Mouse (Mus musculus) MEL (cell line): Measurements from ENCODE around the gene Aqr. TPM values are rescaled to one million over a fixed set of nuclear protein-coding genes. Genes with fewer than 3 reads are reported as not detected.

Experiments
- DNase-seq: peaks from one replicate; pipeline ENCODE4 v3.0.0; 2011; ENCODE audit warnings: low read depth, low spot score
- H3K27ac ChIP-seq: 2 replicates; pipeline ENCODE4 v1.5.1; 2012; ENCODE audit warnings: low read depth, mild to moderate bottlenecking, control low read depth, low read length, moderate library complexity; ENCODE audit not compliant: control insufficient read depth
- H3K27me3 ChIP-seq, 2 experiments: fragments of 150-350 bp in 1 of 2; sonication (generic) in 1 of 2; 2 replicates each; pipeline ENCODE4 v1.6.1; 2012; ENCODE audit warnings: low read length in 2 of 2, mild to moderate bottlenecking in 2 of 2, improper control_type of control experiment in 1 of 2, moderate library complexity in 1 of 2; ENCODE audit not compliant: insufficient read depth in 2 of 2, control insufficient read depth in 1 of 2
- H3K36me3 ChIP-seq, 2 experiments: 2 replicates each; pipeline ENCODE4 v1.6.1; 2012 to 2014; ENCODE audit warnings: low read length in 2 of 2, improper control_type of control experiment in 1 of 2, inconsistent platforms in 1 of 2, mild to moderate bottlenecking in 1 of 2; ENCODE audit not compliant: insufficient read depth in 2 of 2, control insufficient read depth in 1 of 2
- H3K4me1 ChIP-seq, 2 experiments: fragments of 150-350 bp in 1 of 2; sonication (generic) in 1 of 2; 2 replicates each; pipeline ENCODE4 v1.6.1; 2012; ENCODE audit warnings: low read length in 2 of 2, improper control_type of control experiment in 1 of 2, mild to moderate bottlenecking in 1 of 2; ENCODE audit not compliant: insufficient read depth in 2 of 2, control insufficient read depth in 1 of 2
- H3K4me3 ChIP-seq, 2 experiments: fragments of 150-350 bp in 1 of 2; sonication (generic) in 1 of 2; 2 replicates each; pipeline ENCODE4 v1.5.1; 2012; ENCODE audit warnings: low read depth in 2 of 2, low read length in 2 of 2, mild to moderate bottlenecking in 2 of 2, moderate library complexity in 2 of 2, control low read depth in 1 of 2, improper control_type of control experiment in 1 of 2; ENCODE audit not compliant: control insufficient read depth in 1 of 2, insufficient read depth in 1 of 2
- H3K79me2 ChIP-seq: 2 replicates; pipeline ENCODE4 v1.6.1; 2012; ENCODE audit warnings: mild to moderate bottlenecking, low read length, moderate library complexity; ENCODE audit not compliant: control insufficient read depth, poor library complexity, insufficient read depth
- H3K9ac ChIP-seq: 2 replicates; pipeline ENCODE4 v1.6.1; 2012; ENCODE audit warnings: low read depth, mild to moderate bottlenecking, control low read depth, low read length, moderate library complexity; ENCODE audit not compliant: control insufficient read depth, poor library complexity, severe bottlenecking
- H3K9me3 ChIP-seq: fragments of 150-350 bp; sonication (generic); replicated peaks from 2 replicates; pipeline ENCODE4 v1.6.1; 2012; ENCODE audit warnings: mild to moderate bottlenecking, low read length, improper control_type of control experiment, moderate library complexity; ENCODE audit not compliant: insufficient read depth
- BHLHE40 ChIP-seq: IDR thresholded peaks from 2 replicates; pipeline ENCODE4 v1.6.1; 2012; ENCODE audit warnings: low read depth, mild to moderate bottlenecking, inconsistent platforms, low read length, improper control_type of control experiment, borderline replicate concordance
- CTCF ChIP-seq, 3 experiments: IDR thresholded peaks in 2 of 3; conservative IDR thresholded peaks in 1 of 3; 2 replicates each; pipeline ENCODE4 v1.5.1; 2011 to 2012; ENCODE audit warnings: low read length in 3 of 3, low read depth in 2 of 3, mild to moderate bottlenecking in 2 of 3, improper control_type of control experiment in 1 of 3, inconsistent platforms in 1 of 3, mixed read lengths in 1 of 3, moderate library complexity in 1 of 3; ENCODE audit not compliant: control insufficient read depth in 1 of 3, insufficient read depth in 1 of 3, poor library complexity in 1 of 3, severe bottlenecking in 1 of 3
- E2F4 ChIP-seq: IDR thresholded peaks from 2 replicates; pipeline ENCODE4 v1.6.1; 2011; ENCODE audit warnings: low read depth, low read length, improper control_type of control experiment, borderline replicate concordance
- ELF1 ChIP-seq: IDR thresholded peaks from 2 replicates; pipeline ENCODE4 v1.6.1; 2014; ENCODE audit warnings: low read depth, mild to moderate bottlenecking, inconsistent platforms, low read length, improper control_type of control experiment, moderate library complexity
- EP300 ChIP-seq, 2 experiments: IDR thresholded peaks; 2 replicates each; pipeline ENCODE4 v1.6.1; 2011; ENCODE audit warnings: improper control_type of control experiment in 2 of 2, low read length in 2 of 2, low read depth in 1 of 2, mild to moderate bottlenecking in 1 of 2
- ETS1 ChIP-seq: IDR thresholded peaks from 2 replicates; pipeline ENCODE4 v1.6.1; 2012; ENCODE audit warnings: low read depth, mild to moderate bottlenecking, inconsistent platforms, low read length, improper control_type of control experiment, moderate library complexity
- GABPA ChIP-seq: IDR thresholded peaks from 2 replicates; pipeline ENCODE4 v1.6.1; 2012; ENCODE audit warnings: low read depth, mild to moderate bottlenecking, inconsistent platforms, low read length, improper control_type of control experiment, moderate library complexity
- GATA1 ChIP-seq: IDR thresholded peaks from 2 replicates; pipeline ENCODE4 v1.6.1; 2011; ENCODE audit warnings: low read depth, low read length, improper control_type of control experiment
- HCFC1 ChIP-seq: IDR thresholded peaks from 2 replicates; pipeline ENCODE4 v1.6.1; 2012; ENCODE audit warnings: low read depth, mild to moderate bottlenecking, inconsistent platforms, low read length, improper control_type of control experiment, moderate library complexity
- KAT2A ChIP-seq: conservative IDR thresholded peaks from 2 replicates; pipeline ENCODE4 v1.6.1; 2012; ENCODE audit warnings: low read depth, low read length, improper control_type of control experiment, inconsistent platforms
- MAFK ChIP-seq: IDR thresholded peaks from 2 replicates; pipeline ENCODE4 v1.6.1; 2011; ENCODE audit warnings: low read depth, mild to moderate bottlenecking, low read length, improper control_type of control experiment, borderline replicate concordance
- MAX ChIP-seq: IDR thresholded peaks from 2 replicates; pipeline ENCODE4 v1.6.1; 2011; ENCODE audit warnings: low read length, improper control_type of control experiment
- MAZ ChIP-seq: IDR thresholded peaks from 2 replicates; pipeline ENCODE4 v1.6.1; 2012; ENCODE audit warnings: low read depth, mild to moderate bottlenecking, inconsistent platforms, low read length, improper control_type of control experiment
- MXI1 ChIP-seq: IDR thresholded peaks from 2 replicates; pipeline ENCODE4 v1.6.1; 2011; ENCODE audit warnings: mild to moderate bottlenecking, low read depth, low read length, improper control_type of control experiment
- NELFE ChIP-seq: IDR thresholded peaks from 2 replicates; pipeline ENCODE4 v1.6.1; 2011; ENCODE audit warnings: low read depth, low read length, improper control_type of control experiment
- NRF1 ChIP-seq: IDR thresholded peaks from 2 replicates; pipeline ENCODE4 v1.6.1; 2014; ENCODE audit warnings: low read depth, mild to moderate bottlenecking, inconsistent platforms, low read length, improper control_type of control experiment, moderate library complexity; ENCODE audit not compliant: poor library complexity, insufficient read depth, severe bottlenecking
- POLR2A ChIP-seq, 2 experiments: IDR thresholded peaks; 2 replicates each; pipeline ENCODE4 v1.6.1; 2011 to 2012; ENCODE audit warnings: low read length in 2 of 2, mild to moderate bottlenecking in 2 of 2, control low read depth in 1 of 2, improper control_type of control experiment in 1 of 2, low read depth in 1 of 2, moderate library complexity in 1 of 2; ENCODE audit not compliant: control insufficient read depth in 1 of 2, insufficient read depth in 1 of 2, poor library complexity in 1 of 2
- POLR2AphosphoS2 ChIP-seq: IDR thresholded peaks from 2 replicates; pipeline ENCODE4 v1.6.1; 2011; ENCODE audit warnings: low read length, improper control_type of control experiment
- RAD21 ChIP-seq: IDR thresholded peaks from 2 replicates; pipeline ENCODE4 v1.6.1; 2011; ENCODE audit warnings: mild to moderate bottlenecking, low read depth, low read length, improper control_type of control experiment
- RCOR1 ChIP-seq: IDR thresholded peaks from 2 replicates; pipeline ENCODE4 v1.6.1; 2012; ENCODE audit warnings: low read depth, mild to moderate bottlenecking, inconsistent platforms, low read length, improper control_type of control experiment
- SIN3A ChIP-seq: IDR thresholded peaks from 2 replicates; pipeline ENCODE4 v1.6.1; 2012; ENCODE audit warnings: low read length, improper control_type of control experiment, inconsistent platforms
- TCF12 ChIP-seq: IDR thresholded peaks from 2 replicates; pipeline ENCODE4 v1.6.1; 2014; ENCODE audit warnings: low read depth, mild to moderate bottlenecking, inconsistent platforms, low read length, improper control_type of control experiment, moderate library complexity
- UBTF ChIP-seq: IDR thresholded peaks from 2 replicates; pipeline ENCODE4 v1.6.1; 2012; ENCODE audit warnings: low read depth, mild to moderate bottlenecking, inconsistent platforms, low read length, improper control_type of control experiment, moderate library complexity, borderline replicate concordance; ENCODE audit not compliant: insufficient read depth
- USF1 ChIP-seq: IDR thresholded peaks from 2 replicates; pipeline ENCODE4 v1.6.1; 2014; ENCODE audit warnings: low read depth, mild to moderate bottlenecking, inconsistent platforms, low read length, improper control_type of control experiment, moderate library complexity
- USF2 ChIP-seq, 2 experiments: IDR thresholded peaks; 2 replicates each; pipeline ENCODE4 v1.6.1; 2011 to 2012; ENCODE audit warnings: improper control_type of control experiment in 2 of 2, low read length in 2 of 2, borderline replicate concordance in 1 of 2, inconsistent platforms in 1 of 2, low read depth in 1 of 2, mild to moderate bottlenecking in 1 of 2; ENCODE audit not compliant: insufficient read depth in 1 of 2
- ZC3H11A ChIP-seq: IDR thresholded peaks from 2 replicates; pipeline ENCODE4 v1.6.1; 2012; ENCODE audit warnings: low read depth, mild to moderate bottlenecking, inconsistent platforms, low read length, improper control_type of control experiment
- ZKSCAN1 ChIP-seq: IDR thresholded peaks from 2 replicates; pipeline ENCODE4 v1.6.1; 2012; ENCODE audit warnings: low read depth, mild to moderate bottlenecking, inconsistent platforms, low read length, improper control_type of control experiment, moderate library complexity
- ZMIZ1 ChIP-seq: IDR thresholded peaks from 2 replicates; pipeline ENCODE4 v1.6.1; 2012; ENCODE audit warnings: low read depth, mild to moderate bottlenecking, inconsistent platforms, low read length, improper control_type of control experiment, moderate library complexity
- ZNF384 ChIP-seq: IDR thresholded peaks from 2 replicates; pipeline ENCODE4 v1.6.1; 2012; ENCODE audit warnings: low read depth, mild to moderate bottlenecking, inconsistent platforms, low read length, improper control_type of control experiment
- polyA plus RNA-seq, 2 experiments: library from polyadenylated mRNA; stranded (reverse) in 1 of 2; unstranded in 1 of 2; fragments of >175 nt in 1 of 2; fragments of >200 nt in 1 of 2; gene quantifications; 2 replicates each; pipeline versions ENCODE4 v1.2.1 to v1.2.4; 2012; ENCODE audit warnings: low replicate concordance in 2 of 2, low read depth in 1 of 2; ENCODE audit not compliant: insufficient read length in 2 of 2, insufficient read depth in 1 of 2, missing spikeins in 1 of 2
- total RNA-seq: library from RNA; depleted of rRNA; stranded (reverse); fragments of 300-350 nt; gene quantifications from 2 replicates; pipeline ENCODE4 v1.2.3, GENCODE M21; 2012

Aqr gene
- total and polyA plus RNA-seq, 3 experiments: 45.9 to 143 (median 69.1) TPM

- no peak for TF ChIP-seq CTCF (IDR thresholded peaks at IDR 0.05 in 2 of 3, conservative IDR thresholded peaks at IDR 0.05 in 1 of 3; ENCODE audit: control insufficient read depth in 1 of 3, insufficient read depth in 1 of 3, low read depth in 2 of 3, low read length in 3 of 3, poor library complexity in 1 of 3, severe bottlenecking in 1 of 3)
- no peak for TF ChIP-seq NRF1
- TF ChIP-seq RAD21: no peak
- TF ChIP-seq BHLHE40: 0 out of 2 replicates have a peak, but pooled peaks have one; percentile 18
- no peak for TF ChIP-seq ZMIZ1
- 0 out of 2 replicates have a peak, but pooled peaks have one; percentile 33 for TF ChIP-seq RCOR1
- peak; percentile 79; the same call in 1 of the 2 replicates for TF ChIP-seq TCF12
- TF ChIP-seq ELF1: no peak
- peak; percentile 62 to 70 for TF ChIP-seq EP300 (IDR thresholded peaks at IDR 0.05; ENCODE audit: low read depth in 1 of 2, low read length in 2 of 2)
- TF ChIP-seq MAX: no peak
- TF ChIP-seq E2F4: no peak
- TF ChIP-seq NELFE: no peak
- TF ChIP-seq MXI1: no peak
- no peak for TF ChIP-seq ZC3H11A
- peak; percentile 62 for TF ChIP-seq GATA1
- TF ChIP-seq POLR2A (IDR thresholded peaks at IDR 0.05; ENCODE audit: control insufficient read depth in 1 of 2, insufficient read depth in 1 of 2, low read depth in 1 of 2, low read length in 2 of 2, poor library complexity in 1 of 2): no peak
- TF ChIP-seq POLR2AphosphoS2: no peak
- no peak for TF ChIP-seq HCFC1
- no peak for TF ChIP-seq KAT2A
These were observed 30.2 kb downstream of the Aqr start (continued) for GRCm38 (mm10) chr2:114156639-114157038.

DNA sequence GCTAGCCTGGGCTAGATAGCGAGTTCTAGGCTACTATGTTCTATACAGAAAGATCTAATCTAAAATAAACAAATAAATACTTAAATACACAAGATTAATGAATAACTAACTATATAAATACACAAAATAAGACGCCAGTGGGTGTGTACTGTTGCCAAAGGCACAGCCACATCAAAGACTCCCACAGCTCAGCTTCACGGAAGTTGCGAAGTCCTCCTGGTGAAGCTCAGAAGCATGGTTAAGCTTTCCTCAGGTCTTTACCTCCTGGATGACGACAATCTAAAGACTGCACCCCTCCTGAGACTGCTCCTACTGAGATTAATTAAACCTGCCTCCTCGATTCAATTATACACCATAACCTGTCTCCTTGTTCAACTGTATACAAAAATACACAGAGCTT, 33.6 kb downstream of the Aqr start:
- H3K4me3 ChIP-seq: no peak overlapping the region
- no peak for TF ChIP-seq ETS1
- no peak for TF ChIP-seq ELF1
- TF ChIP-seq UBTF: no peak
- no peak for TF ChIP-seq MAFK
- TF ChIP-seq USF2 (IDR thresholded peaks at IDR 0.05; ENCODE audit: borderline replicate concordance in 1 of 2, insufficient read depth in 1 of 2, low read depth in 1 of 2, low read length in 2 of 2): no peak
- TF ChIP-seq ZKSCAN1: no peak
- TF ChIP-seq NELFE: no peak
- TF ChIP-seq E2F4: no peak
- TF ChIP-seq MAZ: no peak
- TF ChIP-seq SIN3A: no peak
- no peak for TF ChIP-seq ZMIZ1
- TF ChIP-seq GATA1: no peak
- no peak for TF ChIP-seq RCOR1
- TF ChIP-seq ZNF384: no peak
- TF ChIP-seq USF1: no peak
- TF ChIP-seq EP300 (IDR thresholded peaks at IDR 0.05; ENCODE audit: low read depth in 1 of 2, low read length in 2 of 2): no peak
- no peak for TF ChIP-seq GABPA
- TF ChIP-seq, all 39 proteins: peak for 0
- no peaks in the 10 kb centered on the region for H3K9me3 ChIP-seq
- no peak overlapping the region for H3K27ac ChIP-seq
- no peak overlapping the region for H3K9ac ChIP-seq
- DNase-seq: no peak
- H3K4me1 ChIP-seq: peaks cover 6 to 10% of the 10 kb centered on the region in 2 experiments
- H3K27me3 ChIP-seq: no peaks in the 10 kb centered on the region
- H3K36me3 ChIP-seq: peaks cover 24 to 29% of the 10 kb centered on the region in 2 experiments
- H3K79me2 ChIP-seq: no peaks in the 10 kb centered on the region
